Mouse (Mus musculus) lung, postnatal 0 days (tissue): ENCODE results near the gene Rnf43. TPM values are rescaled to one million over a fixed set of nuclear protein-coding genes. Genes with fewer than 3 reads are reported as not detected.
A peak's percentile ranks its signal among the peaks of the same experiment; 100 is the strongest.

Experiments used
- ATAC-seq: fragments of 200-750 bp; cut with Nextera tagmentation; 2 replicates; pipeline ENCODE4 v1.8.0; 2017; ENCODE audit warnings: moderate library complexity
- DNase-seq: peaks from one replicate; pipeline ENCODE4 v3.0.0-alpha.2; 2016; ENCODE audit warnings: low spot score
- H3K27ac ChIP-seq: fragments of 300-500 bp; sonication (generic); 2 replicates; pipeline ENCODE4 v1.5.1; 2014; ENCODE audit warnings: antibody characterized with exemption, mild to moderate bottlenecking, low read length, mixed read lengths
- H3K27me3 ChIP-seq: fragments of 300-500 bp; sonication (generic); replicated peaks from 2 replicates; pipeline ENCODE4 v1.6.1; 2014; ENCODE audit warnings: low read length, mixed read lengths; ENCODE audit not compliant: insufficient read depth
- H3K36me3 ChIP-seq: fragments of 300-500 bp; sonication (generic); 2 replicates; pipeline ENCODE4 v1.6.1; 2014; ENCODE audit warnings: low read length, mixed read lengths; ENCODE audit not compliant: insufficient read depth
- H3K4me1 ChIP-seq: fragments of 300-500 bp; sonication (generic); 2 replicates; pipeline ENCODE4 v1.6.1; 2014; ENCODE audit warnings: antibody characterized with exemption, low read depth, low read length, mixed read lengths; ENCODE audit not compliant: insufficient read depth
- H3K4me2 ChIP-seq: fragments of 300-500 bp; sonication (generic); replicated peaks from 2 replicates; pipeline ENCODE4 v1.6.1; 2014; ENCODE audit warnings: low read depth, mild to moderate bottlenecking, low read length, moderate library complexity, mixed read lengths
- H3K4me3 ChIP-seq: fragments of 300-500 bp; sonication (generic); 2 replicates; pipeline ENCODE4 v1.5.1; 2014; ENCODE audit warnings: low read depth, low read length
- H3K9ac ChIP-seq: fragments of 300-500 bp; sonication (generic); replicated peaks from 2 replicates; pipeline ENCODE4 v1.6.1; 2014; ENCODE audit warnings: low read depth, mild to moderate bottlenecking
- H3K9me3 ChIP-seq: fragments of 300-500 bp; sonication (generic); 2 replicates; pipeline ENCODE4 v1.6.1; 2016; ENCODE audit warnings: low read length, mixed read lengths
- CTCF ChIP-seq: IDR thresholded peaks from 2 replicates; pipeline ENCODE4 v1.5.1; 2016; ENCODE audit warnings: antibody characterized with exemption, mild to moderate bottlenecking
- EP300 ChIP-seq: IDR thresholded peaks from 2 replicates; pipeline ENCODE4 v1.6.1; 2016; ENCODE audit warnings: antibody characterized with exemption, mild to moderate bottlenecking, control low read depth
- WGBS: fragments of 180-500 bp; shearing (Covaris S2); extraction: QIAGEN DNeasy Blood & Tissue Kit; methylation state at CpG from one replicate; pipeline ENCODE4 v1.1.7; 2014; 5-methylcytosine and 5-hydroxymethylcytosine counted together
- microRNA counts: library from miRNA; unstranded; fragments of <30 nt; microRNA quantifications from one replicate; lab custom pipeline; 2015
- microRNA-seq: library from miRNA; unstranded; fragments of <30 nt; microRNA quantifications from one replicate; pipeline ENCODE4, GENCODE M21; 2016
- polyA plus RNA-seq: library from polyadenylated mRNA; unstranded; fragments of >200 nt; fragmentation: Nextera tagmentation; extraction: Ambion mirVana; gene quantifications from 2 replicates; pipeline ENCODE4 v1.2.1, GENCODE M21; 2015

The Rnf43 gene
- polyA plus RNA-seq, 1 experiment from 2014 or later, result 4.6 TPM

- Histone ChIP-seq H3K27me3 (peaks cover 15% of the 10 kb centered on the region; the same call in 1 of the 2 replicates), H3K4me3 (no peak overlapping the region), H3K4me1 (peaks cover 2% of the 10 kb centered on the region; the same call in 1 of the 2 replicates), H3K9me3 (no peaks in the 10 kb centered on the region), H3K27ac (no peak overlapping the region), H3K9ac (no peak overlapping the region), H3K36me3 (no peaks in the 10 kb centered on the region), H3K4me2 (no peak overlapping the region)
- TF ChIP-seq CTCF, result no peak
- no peak for TF ChIP-seq EP300
- 88% methylated on average over 4 of the region's 4 CpGs for WGBS
- no peak for DNase-seq
- no peak for ATAC-seq
Measured at GRCm38 (mm10) chr11:87768745-87769144, 106.2 kb downstream of the Rnf43 start.

DNA sequence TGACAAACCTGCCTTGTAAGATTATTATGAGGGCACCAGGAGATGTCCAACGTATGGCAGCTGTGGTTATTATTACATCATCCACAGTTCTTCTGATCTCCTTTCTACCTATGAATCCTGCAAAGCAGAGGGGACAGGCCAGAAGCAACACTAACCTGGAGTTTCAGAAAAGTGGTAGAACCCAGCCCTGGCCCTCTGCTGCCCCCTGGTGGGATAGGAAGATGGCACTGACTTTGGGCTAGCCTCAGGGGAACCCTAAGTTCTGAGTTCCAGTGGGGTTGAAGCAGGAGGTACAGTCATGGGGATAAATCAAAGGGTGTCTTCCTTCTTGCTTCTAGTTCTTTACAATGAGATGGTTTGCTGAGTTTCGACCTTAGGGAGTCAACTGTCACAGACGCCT, 108.5 kb downstream of the Rnf43 start:
- peak; percentile 65 for DNase-seq
- Histone ChIP-seq H3K27me3 (no peaks in the 10 kb centered on the region), H3K9me3 (no peaks in the 10 kb centered on the region), H3K36me3 (no peaks in the 10 kb centered on the region), H3K4me2 (no peak overlapping the region), H3K4me1 (no peaks in the 10 kb centered on the region), H3K9ac (no peak overlapping the region), H3K27ac (no peak overlapping the region), H3K4me3 (no peak overlapping the region)
- 37% methylated on average over 3 of the region's 3 CpGs for WGBS
- ATAC-seq, result 0 out of 2 replicates have a peak, but pooled peaks have one; percentile 26
- no peak for TF ChIP-seq EP300
- TF ChIP-seq CTCF, result peak; percentile 91

DNA sequence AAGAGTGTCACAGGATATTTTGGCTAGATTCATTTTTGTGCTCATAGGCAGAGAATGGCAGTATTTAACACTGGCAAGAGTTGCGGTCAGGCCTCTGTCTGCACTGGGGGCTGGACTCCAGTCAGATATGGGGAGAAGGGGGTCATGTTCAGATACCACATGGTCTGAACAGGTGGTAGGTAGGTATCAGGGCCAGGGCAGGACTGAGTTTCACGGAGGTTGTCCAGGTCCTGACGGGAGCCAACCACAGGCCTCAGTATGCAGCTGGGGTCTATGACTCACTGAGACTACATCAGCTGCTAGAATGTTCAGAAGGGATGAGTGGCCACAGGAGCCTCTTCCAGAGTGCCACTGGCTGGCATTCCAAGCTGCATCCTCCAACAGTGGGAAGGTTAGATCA, 109.8 kb downstream of the Rnf43 start:
- Histone ChIP-seq H3K4me2 (no peak overlapping the region), H3K9me3 (no peaks in the 10 kb centered on the region), H3K27me3 (no peaks in the 10 kb centered on the region), H3K9ac (no peak overlapping the region), H3K4me1 (no peaks in the 10 kb centered on the region), H3K36me3 (no peaks in the 10 kb centered on the region), H3K27ac (no peak overlapping the region), H3K4me3 (no peak overlapping the region)
- WGBS, result 84% methylated on average over 3 of the region's 3 CpGs
- TF ChIP-seq CTCF (no peak), EP300 (no peak)
- no peak for DNase-seq
- ATAC-seq, result no peak

DNA sequence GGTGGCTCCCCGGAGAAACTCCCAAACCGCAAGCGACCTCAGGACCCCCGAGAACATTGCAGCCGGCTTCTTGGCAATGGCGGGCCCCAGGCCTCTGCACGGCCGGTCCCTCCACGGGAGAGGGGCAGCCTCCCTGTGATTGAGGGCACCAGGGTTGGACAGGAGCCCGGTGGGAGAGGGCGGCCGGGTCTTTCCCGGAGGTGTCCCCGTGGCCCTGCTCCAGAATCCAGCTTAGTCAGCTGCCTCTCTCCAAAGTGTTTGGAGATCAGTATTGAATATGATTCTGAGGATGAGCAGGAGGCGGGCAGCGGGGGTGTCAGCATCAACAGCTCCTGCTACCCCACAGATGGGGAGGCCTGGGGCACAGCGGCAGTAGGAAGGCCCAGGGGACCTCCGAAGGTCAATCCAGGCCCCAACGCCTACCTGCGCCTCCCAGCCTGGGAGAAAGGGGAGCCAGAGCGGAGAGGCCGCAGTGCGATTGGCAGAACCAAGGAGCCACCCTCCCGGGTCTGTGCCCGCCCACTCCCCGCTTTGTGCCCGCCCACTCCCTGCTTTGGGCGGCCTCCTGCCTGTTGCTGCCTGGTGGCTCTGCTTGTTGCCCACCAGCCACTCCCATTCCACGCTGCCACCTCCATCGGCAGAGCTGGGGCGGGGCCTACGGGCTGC, 115.7 kb downstream of the Rnf43 start:
- H3K4me1 ChIP-seq, result no peaks in the 10 kb centered on the region
- H3K4me2 ChIP-seq, result peak overlapping the region; percentile 67
- peak; percentile 95 for ATAC-seq
- H3K4me3 ChIP-seq, result peak overlapping the region; percentile 29
- DNase-seq, result peak; percentile 88
- H3K9me3 ChIP-seq, result no peaks in the 10 kb centered on the region
- no peak overlapping the region for H3K27ac ChIP-seq
- TF ChIP-seq CTCF (no peak), EP300 (no peak)
- H3K9ac ChIP-seq, result peak overlapping the region; percentile 43
- WGBS, result 7% methylated on average over 29 of the region's 32 CpGs
- no peaks in the 10 kb centered on the region for H3K36me3 ChIP-seq
- H3K27me3 ChIP-seq, result no peaks in the 10 kb centered on the region

DNA sequence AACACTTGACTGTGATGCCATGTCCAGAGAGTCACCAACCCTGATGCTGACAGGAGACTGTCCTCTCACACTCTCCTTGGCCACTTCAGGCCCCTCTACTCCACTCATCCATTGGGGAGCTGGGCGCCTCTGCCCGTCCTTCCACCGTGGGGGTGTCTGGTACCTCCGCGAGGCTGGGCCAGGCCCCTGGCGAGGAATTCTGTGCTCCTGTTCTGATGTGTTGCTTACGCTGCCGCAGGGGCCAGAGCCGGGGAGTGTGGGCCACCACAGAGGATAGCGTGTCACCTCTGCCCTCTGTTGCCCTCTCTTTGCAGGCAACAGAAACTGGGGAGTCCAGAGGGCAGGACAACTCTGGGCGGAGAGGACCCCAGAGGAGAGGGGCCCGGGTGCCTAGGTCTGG, 116.4 kb downstream of the Rnf43 start:
- no peaks in the 10 kb centered on the region for H3K36me3 ChIP-seq
- H3K27me3 ChIP-seq, result no peaks in the 10 kb centered on the region
- H3K4me2 ChIP-seq, result peak overlapping the region; percentile 67
- no peaks in the 10 kb centered on the region for H3K4me1 ChIP-seq
- 40% methylated on average over 12 of the region's 12 CpGs for WGBS
- no peak overlapping the region for H3K9ac ChIP-seq
- H3K27ac ChIP-seq, result no peak overlapping the region
- DNase-seq, result no peak
- H3K9me3 ChIP-seq, result no peaks in the 10 kb centered on the region
- ATAC-seq, result peak; percentile 11
- 0 out of 2 replicates have a peak overlapping the region, but pooled peaks have one; percentile 29 for H3K4me3 ChIP-seq
- TF ChIP-seq EP300 (no peak), CTCF (no peak)

DNA sequence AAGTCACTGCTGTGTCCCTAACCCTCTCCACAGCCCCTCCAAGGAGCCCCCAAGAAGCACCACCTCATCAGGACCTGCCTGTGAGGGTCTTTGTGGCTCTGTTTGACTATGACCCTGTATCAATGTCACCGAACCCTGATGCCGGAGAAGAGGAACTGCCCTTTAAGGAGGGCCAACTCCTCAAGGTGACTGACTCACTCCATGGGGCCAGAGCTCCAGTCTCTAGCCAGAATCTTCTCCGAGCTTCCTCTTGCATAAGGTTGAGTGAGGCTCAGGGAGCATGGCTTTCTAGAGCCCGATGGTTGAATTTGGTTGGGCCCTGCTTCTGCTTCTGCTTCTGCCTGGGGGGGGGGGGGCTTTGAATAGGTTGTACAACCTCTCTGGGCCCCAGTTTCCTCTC, 116.9 kb downstream of the Rnf43 start:
- Histone ChIP-seq H3K9ac (no peak overlapping the region), H3K4me2 (no peak overlapping the region), H3K27ac (no peak overlapping the region), H3K36me3 (no peaks in the 10 kb centered on the region), H3K27me3 (no peaks in the 10 kb centered on the region), H3K4me3 (no peak overlapping the region), H3K4me1 (no peaks in the 10 kb centered on the region), H3K9me3 (no peaks in the 10 kb centered on the region)
- 75% methylated on average over 4 of the region's 4 CpGs for WGBS
- ATAC-seq (no peak), DNase-seq (no peak)
- TF ChIP-seq EP300 (no peak), CTCF (no peak)

DNA sequence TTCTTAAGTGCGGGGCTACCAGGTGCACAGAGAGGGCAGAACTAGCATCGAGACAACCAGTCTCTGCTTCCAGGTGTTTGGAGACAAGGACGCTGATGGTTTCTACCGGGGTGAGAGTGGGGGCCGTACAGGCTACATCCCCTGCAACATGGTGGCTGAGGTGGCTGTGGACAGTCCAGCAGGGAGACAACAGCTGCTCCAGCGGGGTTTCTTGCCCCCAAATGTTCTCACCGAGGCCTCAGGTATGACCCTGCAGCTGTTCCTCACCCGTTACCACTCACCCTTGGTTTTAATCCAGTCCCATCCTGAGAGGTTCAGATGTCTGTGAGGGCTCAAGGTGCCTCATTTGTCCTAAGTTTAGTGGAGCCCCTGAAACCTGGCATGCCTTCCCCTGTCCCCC, 117.6 kb downstream of the Rnf43 start:
- Histone ChIP-seq H3K4me1 (no peaks in the 10 kb centered on the region), H3K9me3 (no peaks in the 10 kb centered on the region), H3K4me3 (no peak overlapping the region), H3K4me2 (no peak overlapping the region), H3K27ac (no peak overlapping the region), H3K36me3 (no peaks in the 10 kb centered on the region), H3K9ac (no peak overlapping the region), H3K27me3 (no peaks in the 10 kb centered on the region)
- TF ChIP-seq EP300, result no peak
- ATAC-seq (no peak), DNase-seq (no peak)
- WGBS, result 64% methylated on average over 8 of the region's 8 CpGs

MicroRNA genes within 50 kb of the gene (microRNA counts, 519-probe panel; counts per million panel counts)
- microRNA mmu-miR-142-3p (lab: Ali Mortazavi, UCI) (5,858 counts per million, percentile 75 among the panel's probes with 10 or more counts), microRNA mmu-miR-142-5p (lab: Ali Mortazavi, UCI) (2,150 counts per million, percentile 5 among the panel's probes with 10 or more counts)

Small RNAs within 50 kb of the gene (microRNA-seq; reads per million reads assigned to microRNA genes)
- gene Mir142, result not detected
- gene Mir142b, result not detected

Other genes starting within 250 kb of the Rnf43 start
- gene Gm11492, start 96.1 kb upstream of the Rnf43 start, polyA plus RNA-seq, result not detected in 2 replicates
- gene Sept4, start 93.8 kb upstream of the Rnf43 start, polyA plus RNA-seq, result 366 and 392 TPM in 2 replicates
- 9.4 and 13.3 TPM in 2 replicates for gene Mtmr4, start 70.6 kb upstream of the Rnf43 start, polyA plus RNA-seq
- gene Hsf5, start 45.6 kb upstream of the Rnf43 start, polyA plus RNA-seq, result 0.05 and 0.11 TPM in 2 replicates
- 155 and 166 TPM in 2 replicates for gene Supt4a, start 74.8 kb downstream of the Rnf43 start, polyA plus RNA-seq
- 0.64 and 0.83 TPM in 2 replicates for gene Tspoap1, start 97.8 kb downstream of the Rnf43 start, polyA plus RNA-seq
- gene Mpo, start 130.9 kb downstream of the Rnf43 start, polyA plus RNA-seq, result 0.32 and 0.68 TPM in 2 replicates
- gene Lpo, start 165.6 kb downstream of the Rnf43 start, polyA plus RNA-seq, result not detected in 2 replicates
- gene Mks1, start 190.5 kb downstream of the Rnf43 start, polyA plus RNA-seq, result 5.6 and 7.5 TPM in 2 replicates
- not detected in 2 replicates for gene Epx, start 212.8 kb downstream of the Rnf43 start, polyA plus RNA-seq
- not detected in 2 replicates for gene Olfr462, start 229.5 kb downstream of the Rnf43 start, polyA plus RNA-seq
- gene Olfr463, start 234.7 kb downstream of the Rnf43 start, polyA plus RNA-seq, result not detected in 2 replicates